Mouse (Mus musculus): ENCODE results near the gene Spock1. TPM values are rescaled to one million over a fixed set of nuclear protein-coding genes. Genes with fewer than 3 reads are reported as not detected.

Gene Spock1
- polyA plus RNA-seq, 1 experiment from 2014 or later, result 0.77 TPM

GRCm38 (mm10) chr13:57588558-57589273, 319.4 kb downstream of the Spock1 start:
- Histone ChIP-seq H3K4me2 (ENCODE audit: low read depth, low read length) (no peak overlapping the region), H3K27me3 (ENCODE audit: control insufficient read depth, insufficient read depth, low read length) (no peaks in the 10 kb centered on the region), H3K9me3 (replicated peaks; ENCODE audit: control insufficient read depth, low read length) (no peaks in the 10 kb centered on the region), H3K4me3 (ENCODE audit: low read length) (no peak overlapping the region), H3K4me1 (ENCODE audit: control insufficient read depth, insufficient read depth, low read length) (no peaks in the 10 kb centered on the region), H3K36me3 (ENCODE audit: control insufficient read depth, insufficient read depth) (no peaks in the 10 kb centered on the region), H3K27ac (ENCODE audit: low read length) (no peak overlapping the region), H3K9ac (ENCODE audit: low read length) (no peak overlapping the region)
- ATAC-seq (replicated peaks; ENCODE audit: extremely low read depth, insufficient read depth, low FRiP score), result no peak
- WGBS, result 62% methylated on average over 10 of the region's 10 CpGs

- H3K9ac ChIP-seq (ENCODE audit: low read length), result no peak overlapping the region
- no peaks in the 10 kb centered on the region for H3K27me3 ChIP-seq (ENCODE audit: control insufficient read depth, insufficient read depth, low read length)
- H3K27ac ChIP-seq (ENCODE audit: low read length), result no peak overlapping the region
- no peaks in the 10 kb centered on the region for H3K4me1 ChIP-seq (ENCODE audit: control insufficient read depth, insufficient read depth, low read length)
- H3K9me3 ChIP-seq (replicated peaks; ENCODE audit: control insufficient read depth, low read length), result no peaks in the 10 kb centered on the region
- H3K36me3 ChIP-seq (ENCODE audit: control insufficient read depth, insufficient read depth), result no peaks in the 10 kb centered on the region
- no peak overlapping the region for H3K4me2 ChIP-seq (ENCODE audit: low read depth, low read length)
- WGBS, result 40% methylated on average over 3 of the region's 3 CpGs
- ATAC-seq (replicated peaks; ENCODE audit: extremely low read depth, insufficient read depth, low FRiP score), result no peak
- H3K4me3 ChIP-seq (ENCODE audit: low read length), result no peak overlapping the region
Measured at GRCm38 (mm10) chr13:57585131-57585530, 323.0 kb downstream of the Spock1 start.

GRCm38 (mm10) chr13:57582314-57582976, 325.7 kb downstream of the Spock1 start:
- 78% methylated on average over 12 of the region's 12 CpGs for WGBS
- H3K9ac ChIP-seq (ENCODE audit: low read length), result no peak overlapping the region
- H3K4me2 ChIP-seq (ENCODE audit: low read depth, low read length), result no peak overlapping the region
- no peak overlapping the region for H3K27ac ChIP-seq (ENCODE audit: low read length)
- no peak overlapping the region for H3K4me3 ChIP-seq (ENCODE audit: low read length)
- H3K4me1 ChIP-seq (ENCODE audit: control insufficient read depth, insufficient read depth, low read length), result no peaks in the 10 kb centered on the region
- no peaks in the 10 kb centered on the region for H3K36me3 ChIP-seq (ENCODE audit: control insufficient read depth, insufficient read depth)
- H3K27me3 ChIP-seq (ENCODE audit: control insufficient read depth, insufficient read depth, low read length), result no peaks in the 10 kb centered on the region
- no peak for ATAC-seq (replicated peaks; ENCODE audit: extremely low read depth, insufficient read depth, low FRiP score)
- no peaks in the 10 kb centered on the region for H3K9me3 ChIP-seq (replicated peaks; ENCODE audit: control insufficient read depth, low read length)

- Histone ChIP-seq H3K4me3 (ENCODE audit: low read length) (no peak overlapping the region), H3K36me3 (ENCODE audit: control insufficient read depth, insufficient read depth) (no peaks in the 10 kb centered on the region), H3K9me3 (replicated peaks; ENCODE audit: control insufficient read depth, low read length) (no peaks in the 10 kb centered on the region), H3K27me3 (ENCODE audit: control insufficient read depth, insufficient read depth, low read length) (no peaks in the 10 kb centered on the region), H3K4me2 (ENCODE audit: low read depth, low read length) (no peak overlapping the region), H3K9ac (ENCODE audit: low read length) (no peak overlapping the region), H3K4me1 (ENCODE audit: control insufficient read depth, insufficient read depth, low read length) (no peaks in the 10 kb centered on the region), H3K27ac (ENCODE audit: low read length) (no peak overlapping the region)
- 82% methylated on average over 5 of the region's 5 CpGs for WGBS
- ATAC-seq (replicated peaks; ENCODE audit: extremely low read depth, insufficient read depth, low FRiP score), result no peak
Measured at GRCm38 (mm10) chr13:57577541-57578244, 330.4 kb downstream of the Spock1 start.

- H3K4me3 ChIP-seq (ENCODE audit: low read length), result no peak overlapping the region
- no peak overlapping the region for H3K9ac ChIP-seq (ENCODE audit: low read length)
- no peaks in the 10 kb centered on the region for H3K9me3 ChIP-seq (replicated peaks; ENCODE audit: control insufficient read depth, low read length)
- ATAC-seq (replicated peaks; ENCODE audit: extremely low read depth, insufficient read depth, low FRiP score), result no peak
- H3K4me2 ChIP-seq (ENCODE audit: low read depth, low read length), result no peak overlapping the region
- no peak overlapping the region for H3K27ac ChIP-seq (ENCODE audit: low read length)
- no peaks in the 10 kb centered on the region for H3K4me1 ChIP-seq (ENCODE audit: control insufficient read depth, insufficient read depth, low read length)
- 61% methylated on average over 4 of the region's 4 CpGs for WGBS
- no peaks in the 10 kb centered on the region for H3K36me3 ChIP-seq (ENCODE audit: control insufficient read depth, insufficient read depth)
- H3K27me3 ChIP-seq (ENCODE audit: control insufficient read depth, insufficient read depth, low read length), result no peaks in the 10 kb centered on the region
Measured at GRCm38 (mm10) chr13:57573501-57573900, 334.6 kb downstream of the Spock1 start.

- ATAC-seq (replicated peaks; ENCODE audit: extremely low read depth, insufficient read depth, low FRiP score), result no peak
Measured at GRCm38 (mm10) chr13:57568404-57568803, 339.7 kb downstream of the Spock1 start.

GRCm38 (mm10) chr13:57555186-57555585, 352.9 kb downstream of the Spock1 start:
- no peak overlapping the region for H3K4me2 ChIP-seq (ENCODE audit: low read depth, low read length)
- H3K36me3 ChIP-seq (ENCODE audit: control insufficient read depth, insufficient read depth), result no peaks in the 10 kb centered on the region
- H3K4me1 ChIP-seq (ENCODE audit: control insufficient read depth, insufficient read depth, low read length), result no peaks in the 10 kb centered on the region
- 60% methylated on average over 4 of the region's 4 CpGs for WGBS
- no peaks in the 10 kb centered on the region for H3K27me3 ChIP-seq (ENCODE audit: control insufficient read depth, insufficient read depth, low read length)
- ATAC-seq (replicated peaks; ENCODE audit: extremely low read depth, insufficient read depth, low FRiP score), result no peak
- no peak overlapping the region for H3K27ac ChIP-seq (ENCODE audit: low read length)
- H3K9ac ChIP-seq (ENCODE audit: low read length), result no peak overlapping the region
- H3K4me3 ChIP-seq (ENCODE audit: low read length), result no peak overlapping the region
- no peaks in the 10 kb centered on the region for H3K9me3 ChIP-seq (replicated peaks; ENCODE audit: control insufficient read depth, low read length)

More at GRCm38 (mm10) chr13:57568404-57568803, 339.7 kb downstream of the Spock1 start:
- Histone ChIP-seq H3K9me3 (replicated peaks; ENCODE audit: control insufficient read depth, low read length) (no peaks in the 10 kb centered on the region), H3K4me2 (ENCODE audit: low read depth, low read length) (no peak overlapping the region), H3K4me1 (ENCODE audit: control insufficient read depth, insufficient read depth, low read length) (no peaks in the 10 kb centered on the region), H3K4me3 (ENCODE audit: low read length) (no peak overlapping the region), H3K27me3 (ENCODE audit: control insufficient read depth, insufficient read depth, low read length) (no peaks in the 10 kb centered on the region), H3K27ac (ENCODE audit: low read length) (no peak overlapping the region), H3K9ac (ENCODE audit: low read length) (no peak overlapping the region), H3K36me3 (ENCODE audit: control insufficient read depth, insufficient read depth) (no peaks in the 10 kb centered on the region)
- 89% methylated on average over 8 of the region's 8 CpGs for WGBS

- Histone ChIP-seq H3K9me3 (replicated peaks; ENCODE audit: control insufficient read depth, low read length) (no peaks in the 10 kb centered on the region), H3K4me1 (ENCODE audit: control insufficient read depth, insufficient read depth, low read length) (no peaks in the 10 kb centered on the region), H3K36me3 (ENCODE audit: control insufficient read depth, insufficient read depth) (no peaks in the 10 kb centered on the region), H3K27me3 (ENCODE audit: control insufficient read depth, insufficient read depth, low read length) (no peaks in the 10 kb centered on the region), H3K4me2 (ENCODE audit: low read depth, low read length) (no peak overlapping the region), H3K27ac (ENCODE audit: low read length) (no peak overlapping the region), H3K9ac (ENCODE audit: low read length) (no peak overlapping the region), H3K4me3 (ENCODE audit: low read length) (no peak overlapping the region)
- no peak for ATAC-seq (replicated peaks; ENCODE audit: extremely low read depth, insufficient read depth, low FRiP score)
- WGBS, result 27% methylated on average over 5 of the region's 5 CpGs
Measured at GRCm38 (mm10) chr13:57549743-57550142, 358.4 kb downstream of the Spock1 start.

- peaks cover 2% of the 10 kb centered on the region; the same call in 1 of the 2 replicates for H3K4me1 ChIP-seq (ENCODE audit: control insufficient read depth, insufficient read depth, low read length)
- H3K27me3 ChIP-seq (ENCODE audit: control insufficient read depth, insufficient read depth, low read length), result peaks cover 3% of the 10 kb centered on the region
- no peaks in the 10 kb centered on the region for H3K9me3 ChIP-seq (replicated peaks; ENCODE audit: control insufficient read depth, low read length)
- no peak overlapping the region for H3K4me3 ChIP-seq (ENCODE audit: low read length)
- no peak overlapping the region for H3K4me2 ChIP-seq (ENCODE audit: low read depth, low read length)
- H3K9ac ChIP-seq (ENCODE audit: low read length), result no peak overlapping the region
- no peak for ATAC-seq (replicated peaks; ENCODE audit: extremely low read depth, insufficient read depth, low FRiP score)
- 38% methylated on average over 8 of the region's 8 CpGs for WGBS
- no peaks in the 10 kb centered on the region for H3K36me3 ChIP-seq (ENCODE audit: control insufficient read depth, insufficient read depth)
- H3K27ac ChIP-seq (ENCODE audit: low read length), result no peak overlapping the region
Measured at GRCm38 (mm10) chr13:57536988-57537547, 371.1 kb downstream of the Spock1 start.
